Mouse (Mus musculus): ENCODE measurements around the gene Lgr6.

GRCm38 (mm10) chr1:135011912-135012311, 93.2 kb downstream of the Lgr6 start:
- TF ChIP-seq CTCF (IDR thresholded peaks at IDR 0.05; ENCODE audit: borderline replicate concordance, extremely low read depth, insufficient read depth, insufficient read length): no peak
- no peak for TF ChIP-seq POLR2A (IDR thresholded peaks at IDR 0.05; ENCODE audit: borderline replicate concordance, extremely low read depth, insufficient read depth, insufficient read length, poor library complexity, severe bottlenecking)

Measured in brain, embryonic 14.5 days (tissue).